ENCODE assay signal across 9 mouse cellular contexts in the genomic region with DNA sequence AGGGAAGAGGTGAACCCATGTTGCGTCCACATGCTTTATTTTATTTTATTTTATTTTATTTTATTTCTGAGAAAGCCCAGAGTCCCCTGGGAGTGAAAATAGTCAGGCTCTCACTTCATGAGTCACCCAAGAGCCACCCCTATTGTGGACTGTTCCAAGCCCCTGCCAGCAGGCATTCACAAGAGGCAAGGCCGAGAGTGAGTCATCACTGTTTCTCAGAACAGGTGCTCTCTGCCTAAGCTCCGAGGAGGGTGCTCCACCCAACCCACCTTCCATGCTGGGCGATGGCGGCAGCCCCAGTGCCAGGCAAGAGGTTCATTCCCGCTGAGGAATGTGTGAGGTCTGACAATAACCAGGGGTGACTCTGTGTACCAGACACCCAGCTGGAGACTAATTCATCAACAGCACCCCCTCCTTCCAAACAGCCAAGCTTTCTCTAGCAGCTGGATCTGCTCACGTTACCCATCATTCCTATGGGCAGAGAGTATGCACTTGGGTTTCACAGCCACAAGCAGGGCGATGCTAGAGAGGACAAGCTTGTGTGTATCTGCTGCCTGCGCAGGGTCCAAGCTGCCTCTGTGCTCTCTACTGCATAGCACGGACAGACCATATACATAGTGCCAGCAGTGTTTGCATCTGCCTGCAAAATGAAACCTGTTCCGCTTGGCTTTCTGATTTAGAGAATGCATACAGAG.
DNase-seq lines count a peak whose midpoint lies in the region; ATAC-seq and TF ChIP-seq lines count a peak whose summit lies in the region.
"Had no signal": no experiment of that assay in that cellular context is flagged by ENCODE, and none has a peak within 500 bp of the region (broad histone marks: within the 10 kb centered on the region; RNA-seq: fewer than 3 reads in every experiment).

No protein-coding gene starts in this region.

- H3K9me3 ChIP-seq in kidney, embryonic 16.5 days (ENCODE audit: low read length) = no peaks in the 10 kb centered on the region
- H3K9me3 ChIP-seq in MEL (replicated peaks; ENCODE audit: insufficient read depth, low read length) = no peaks in the 10 kb centered on the region
- no peaks in the 10 kb centered on the region for H3K9me3 ChIP-seq in hindbrain, embryonic 13.5 days

- H3K27ac ChIP-seq in kidney, embryonic 16.5 days (ENCODE audit: low read length) = no peak overlapping the region
- no peak overlapping the region for H3K27ac ChIP-seq in MEL (ENCODE audit: control insufficient read depth, low read depth, low read length)
- H3K27ac ChIP-seq in hindbrain, embryonic 13.5 days = no peak overlapping the region

- no peak for TF ChIP-seq EP300 in MEL (IDR thresholded peaks at IDR 0.05; ENCODE audit: low read depth in 1 of 2, low read length in 2 of 2)

- TF ChIP-seq RAD21 in MEL (IDR thresholded peaks at IDR 0.05; ENCODE audit: low read depth, low read length) = no peak

- H3K27me3 ChIP-seq in kidney, embryonic 16.5 days (ENCODE audit: insufficient read depth, low read length) = no peaks in the 10 kb centered on the region
- no peaks in the 10 kb centered on the region for H3K27me3 ChIP-seq in MEL (ENCODE audit: control insufficient read depth in 1 of 2, insufficient read depth in 2 of 2, low read length in 2 of 2)
- no peaks in the 10 kb centered on the region for H3K27me3 ChIP-seq in hindbrain, embryonic 13.5 days

- DNase-seq in kidney, postnatal 10 days = no peak
- DNase-seq in MEL (ENCODE audit: low read depth, low spot score) = peak; percentile 59
- peak; percentile 61 for DNase-seq in adrenal gland, postnatal 10 days
- DNase-seq in lung, postnatal 10 days = peak; percentile 45
- no peak for DNase-seq in natural killer cell, adult 2 months (ENCODE audit: low spot score in 2 of 2)
- DNase-seq: layer of hippocampus, postnatal 36 days had no signal

- no peak for TF ChIP-seq CTCF in MEL (IDR thresholded peaks at IDR 0.05 in 2 of 3, conservative IDR thresholded peaks at IDR 0.05 in 1 of 3; ENCODE audit: control insufficient read depth in 1 of 3, insufficient read depth in 1 of 3, low read depth in 2 of 3, low read length in 3 of 3, poor library complexity in 1 of 3, severe bottlenecking in 1 of 3)

- 0 out of 2 replicates have a peak overlapping the region, but pooled peaks have one; percentile 22 for H3K9ac ChIP-seq in kidney, embryonic 16.5 days (replicated peaks; ENCODE audit: low read length)
- H3K9ac ChIP-seq in MEL (ENCODE audit: control insufficient read depth, low read depth, low read length, poor library complexity, severe bottlenecking) = no peak overlapping the region
- H3K9ac ChIP-seq in hindbrain, embryonic 13.5 days = no peak overlapping the region

- TF ChIP-seq POLR2A in MEL (IDR thresholded peaks at IDR 0.05; ENCODE audit: control insufficient read depth in 1 of 2, insufficient read depth in 1 of 2, low read depth in 1 of 2, low read length in 2 of 2, poor library complexity in 1 of 2) = no peak

- H3K4me2 ChIP-seq in kidney, embryonic 16.5 days (replicated peaks; ENCODE audit: low read depth, low read length) = no peak overlapping the region
- no peak overlapping the region for H3K4me2 ChIP-seq in hindbrain, embryonic 13.5 days

- WGBS in kidney, embryonic 16.5 days = 68% methylated on average over 11 of the region's 11 CpGs
- WGBS in hindbrain, embryonic 13.5 days = 85% methylated on average over 11 of the region's 11 CpGs

- H3K36me3 ChIP-seq in kidney, embryonic 16.5 days (ENCODE audit: insufficient read depth, low read length) = no peaks in the 10 kb centered on the region
- peaks cover 0 to 12% of the 10 kb centered on the region in 2 experiments; a peak in 2 of 4 replicates for H3K36me3 ChIP-seq in MEL (ENCODE audit: control insufficient read depth in 1 of 2, insufficient read depth in 2 of 2, low read length in 2 of 2)
- H3K36me3 ChIP-seq in hindbrain, embryonic 13.5 days = no peaks in the 10 kb centered on the region

- H3K79me2 ChIP-seq in MEL (ENCODE audit: control insufficient read depth, insufficient read depth, low read length, poor library complexity) = no peaks in the 10 kb centered on the region

- H3K4me3 ChIP-seq in kidney, embryonic 16.5 days (ENCODE audit: low read length) = no peak overlapping the region
- H3K4me3 ChIP-seq in MEL (ENCODE audit: control insufficient read depth in 1 of 2, insufficient read depth in 1 of 2, low read depth in 2 of 2, low read length in 2 of 2) = no peak overlapping the region
- H3K4me3 ChIP-seq in hindbrain, embryonic 13.5 days = no peak overlapping the region

- ATAC-seq in kidney, embryonic 16.5 days (ENCODE audit: low FRiP score, low TSS enrichment) = no peak
- no peak for ATAC-seq in activated CD4-positive, CD25-positive, alpha-beta regulatory T cell, adult 4 months
- ATAC-seq in hindbrain, embryonic 13.5 days (ENCODE audit: low FRiP score) = no peak

- peaks cover 8% of the 10 kb centered on the region for H3K4me1 ChIP-seq in kidney, embryonic 16.5 days (ENCODE audit: insufficient read depth, low read length)
- H3K4me1 ChIP-seq in MEL (ENCODE audit: control insufficient read depth in 1 of 2, insufficient read depth in 2 of 2, low read length in 2 of 2) = peaks cover 5 to 22% of the 10 kb centered on the region in 2 experiments
- H3K4me1 ChIP-seq in hindbrain, embryonic 13.5 days (replicated peaks) = no peaks in the 10 kb centered on the region

TF ChIP-seq in MEL, 35 proteins besides CTCF, POLR2A, EP300 and RAD21:
- no peak for TF ChIP-seq E2F4 (IDR thresholded peaks at IDR 0.05; ENCODE audit: borderline replicate concordance, low read depth, low read length)
TF ChIP-seq in MEL: peak in this region for 0.

Comparison
In these comparisons a context has a peak if more than half of its experiments do, and no peak if none do; other contexts are left out.
1. DNase-seq: peak in MEL (single experiment), adrenal gland, postnatal 10 days (single experiment) and lung, postnatal 10 days (single experiment); none in kidney, postnatal 10 days (single experiment) and natural killer cell, adult 2 months (0 of 2).